In genomic region chr11:98345253-98345652, GRCm38 (mm10) we compare ENCODE assay signal across 8 mouse cellular contexts. TPM values are rescaled to one million over a fixed set of nuclear protein-coding genes. Genes with fewer than 3 reads are reported as not detected.
DNase-seq lines count a peak whose midpoint lies in the region; ATAC-seq lines count a peak whose summit lies in the region.

No protein-coding gene starts in this region.

- no peaks in the 10 kb centered on the region for H3K36me3 ChIP-seq in hindbrain, embryonic 15.5 days

- H3K27me3 ChIP-seq in hindbrain, embryonic 15.5 days, result peaks cover 67% of the 10 kb centered on the region

- peak; percentile 66 for DNase-seq in adipocyte (ENCODE audit: low spot score)
- peak; percentile 91 to 94 for DNase-seq in cerebellum, postnatal 36 days
- peak; percentile 72 for DNase-seq in gastrocnemius, adult 18-20 months (ENCODE audit: low spot score)
- peak; percentile 78 to 87 for DNase-seq in left cerebral cortex, postnatal 14 days (ENCODE audit: low spot score in 2 of 2)
- DNase-seq in spleen, adult 12 weeks (ENCODE audit: low spot score), result peak; percentile 53

- H3K4me3 ChIP-seq in hindbrain, embryonic 15.5 days, result peak overlapping the region; percentile 13; the same call in 1 of the 2 replicates

- H3K4me2 ChIP-seq in hindbrain, embryonic 15.5 days, result peak overlapping the region; percentile 48

- H3K4me1 ChIP-seq in hindbrain, embryonic 15.5 days (replicated peaks), result peaks cover 47% of the 10 kb centered on the region

- no peak for ATAC-seq in hindbrain, embryonic 15.5 days (ENCODE audit: low FRiP score, low read depth)
- peak; percentile 52 for ATAC-seq in megakaryocyte progenitor cell, adult 5-6 weeks (replicated peaks; ENCODE audit: poor library complexity)
- ATAC-seq in activated CD4-positive, CD25-positive, alpha-beta regulatory T cell, adult 4 months, result no peak

- WGBS in hindbrain, embryonic 15.5 days, result 0% methylated on average over 14 of the region's 14 CpGs

- intact Hi-C loops in left cerebral cortex, postnatal 14 days (cut with DNase I), result loop anchor here (2.0 to 5.0 kb wide), 3 partner anchors 28 to 92 kb away; partner anchors contain the start of genes Mien1 and Pnmt

- no peak overlapping the region for H3K9ac ChIP-seq in hindbrain, embryonic 15.5 days

- H3K9me3 ChIP-seq in hindbrain, embryonic 15.5 days, result no peaks in the 10 kb centered on the region

- no peak overlapping the region for H3K27ac ChIP-seq in hindbrain, embryonic 15.5 days (replicated peaks)

RNA-seq across cellular contexts. Expression of gene Ppp1r1b, which starts 3.0 kb away (rescaled TPM):
- under 1 TPM; 0.18 to 0.31 TPM for total RNA-seq in gastrocnemius, adult 18-20 months (2021)
- polyA plus RNA-seq in hindbrain, embryonic 15.5 days (2015; fragmentation: Nextera tagmentation; extraction: Ambion mirVana), result 6.1 and 6.9 TPM in 2 replicates
- total RNA-seq in left cerebral cortex, postnatal 14 days (2021), result 100 to 1,000 TPM; 101 to 133 TPM
- total RNA-seq in megakaryocyte progenitor cell, adult 5-6 weeks (2015), result not detected in 2 replicates
- total RNA-seq in megakaryocyte progenitor cell, adult 5-6 weeks (2017), result not detected in 2 replicates
- not detected for polyA plus RNA-seq in activated CD4-positive, CD25-positive, alpha-beta regulatory T cell, adult 4 months (2017; shearing (Covaris generic))

RNA-seq across cellular contexts. Expression of gene Stard3, which starts 12.9 kb away (rescaled TPM):
- total RNA-seq in gastrocnemius, adult 18-20 months (2021), result 10 to 100 TPM; 11.1 to 13.6 TPM
- polyA plus RNA-seq in hindbrain, embryonic 15.5 days (2015; fragmentation: Nextera tagmentation; extraction: Ambion mirVana), result 36.5 and 40.3 TPM in 2 replicates
- 10 to 100 TPM; 24.9 to 27.2 TPM for total RNA-seq in left cerebral cortex, postnatal 14 days (2021)
- 11.1 and 12.0 TPM in 2 replicates for total RNA-seq in megakaryocyte progenitor cell, adult 5-6 weeks (2015)
- 17.8 and 23.1 TPM in 2 replicates for total RNA-seq in megakaryocyte progenitor cell, adult 5-6 weeks (2017)
- polyA plus RNA-seq in activated CD4-positive, CD25-positive, alpha-beta regulatory T cell, adult 4 months (2017; shearing (Covaris generic)), result 10 to 100 TPM; 33.3 to 42.1 TPM

RNA-seq across cellular contexts. Expression of gene Neurod2, which starts 15.8 kb away (rescaled TPM):
- total RNA-seq in gastrocnemius, adult 18-20 months (2021), result not detected
- 20.9 and 28.6 TPM in 2 replicates for polyA plus RNA-seq in hindbrain, embryonic 15.5 days (2015; fragmentation: Nextera tagmentation; extraction: Ambion mirVana)
- 10 to 100 TPM; 65.9 to 67.1 TPM for total RNA-seq in left cerebral cortex, postnatal 14 days (2021)
- total RNA-seq in megakaryocyte progenitor cell, adult 5-6 weeks (2015), result not detected in 2 replicates
- total RNA-seq in megakaryocyte progenitor cell, adult 5-6 weeks (2017), result not detected in 2 replicates
- polyA plus RNA-seq in activated CD4-positive, CD25-positive, alpha-beta regulatory T cell, adult 4 months (2017; shearing (Covaris generic)), result not detected

RNA-seq across cellular contexts. Expression of gene Tcap, which starts 38.4 kb away (rescaled TPM):
- 1,000 to 10,000 TPM; 3,864 to 4,194 TPM for total RNA-seq in gastrocnemius, adult 18-20 months (2021)
- 0.39 TPM in 1 of 2 replicates, not detected in the other for polyA plus RNA-seq in hindbrain, embryonic 15.5 days (2015; fragmentation: Nextera tagmentation; extraction: Ambion mirVana)
- 10 to 100 TPM in 1 of 2 experiments, 1 to 10 TPM in 1; 8.8 to 13.1 TPM for total RNA-seq in left cerebral cortex, postnatal 14 days (2021)
- total RNA-seq in megakaryocyte progenitor cell, adult 5-6 weeks (2015), result not detected in 2 replicates
- not detected in 2 replicates for total RNA-seq in megakaryocyte progenitor cell, adult 5-6 weeks (2017)
- polyA plus RNA-seq in activated CD4-positive, CD25-positive, alpha-beta regulatory T cell, adult 4 months (2017; shearing (Covaris generic)), result not detected

RNA-seq across cellular contexts. Expression of gene Pnmt, which starts 41.0 kb away (rescaled TPM):
- 1 to 10 TPM; 1.2 to 8.2 TPM for total RNA-seq in gastrocnemius, adult 18-20 months (2021)
- polyA plus RNA-seq in hindbrain, embryonic 15.5 days (2015; fragmentation: Nextera tagmentation; extraction: Ambion mirVana), result 3.7 and 4.0 TPM in 2 replicates
- 1 to 10 TPM in 1 of 2 experiments, under 1 TPM in 1; 0.78 to 1.0 TPM for total RNA-seq in left cerebral cortex, postnatal 14 days (2021)
- not detected in 2 replicates for total RNA-seq in megakaryocyte progenitor cell, adult 5-6 weeks (2015)
- not detected in 2 replicates for total RNA-seq in megakaryocyte progenitor cell, adult 5-6 weeks (2017)
- polyA plus RNA-seq in activated CD4-positive, CD25-positive, alpha-beta regulatory T cell, adult 4 months (2017; shearing (Covaris generic)), result not detected

Comparison
In these comparisons a context has a peak if more than half of its experiments do, and no peak if none do; other contexts are left out.
1. RNA of gene Ppp1r1b, which starts 3.0 kb away (total RNA-seq): 101 to 133 TPM in left cerebral cortex, postnatal 14 days; 0.18 to 0.31 TPM in gastrocnemius, adult 18-20 months and not detected in megakaryocyte progenitor cell, adult 5-6 weeks; every median in the first group is over 10 times any median in the second.
2. RNA of gene Neurod2, which starts 15.8 kb away (total RNA-seq): 65.9 to 67.1 TPM in left cerebral cortex, postnatal 14 days; not detected in gastrocnemius, adult 18-20 months and not detected in megakaryocyte progenitor cell, adult 5-6 weeks; every median in the first group is over 10 times any median in the second.
3. Peak in every context shown above with its lines, with median percentiles within 50 percentile points of each other: DNase-seq.